Mouse (Mus musculus): Measurements from ENCODE around the gene Hspa2.

Hspa2 gene

DNA sequence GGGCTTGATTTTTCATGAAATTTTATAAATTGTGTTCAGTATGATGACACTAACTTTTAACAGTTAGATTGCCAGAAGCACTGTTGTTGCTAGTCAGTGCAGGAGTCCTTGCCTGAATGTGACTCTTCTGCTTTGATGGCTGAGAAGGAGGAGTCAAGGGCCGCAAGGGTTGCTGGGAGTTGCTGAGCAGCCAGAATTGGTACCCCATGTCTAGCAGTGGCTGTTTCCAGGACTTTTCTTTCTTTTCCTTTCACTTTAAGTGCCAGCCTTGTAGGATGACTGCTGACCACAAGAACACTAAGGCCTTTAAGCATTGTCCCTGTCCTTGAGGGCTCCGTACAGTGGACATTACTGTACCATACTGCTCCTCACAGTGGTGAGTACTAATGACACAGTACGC lies 26.2 kb upstream of the Hspa2 start:
- no peak for DNase-seq (ENCODE audit: low read depth, low spot score)

- DNase-seq (ENCODE audit: low read depth, low spot score) = no peak
Observed at GRCm38 (mm10) chr12:76378556-76378955, 25.4 kb upstream of the Hspa2 start.

- no peak for DNase-seq (ENCODE audit: low read depth, low spot score)
Observed at GRCm38 (mm10) chr12:76380151-76380550, 23.8 kb upstream of the Hspa2 start.

- no peak for DNase-seq (ENCODE audit: low read depth, low spot score)
Observed at GRCm38 (mm10) chr12:76385342-76385741, 18.6 kb upstream of the Hspa2 start.

- DNase-seq (ENCODE audit: low read depth, low spot score) = no peak
Observed at GRCm38 (mm10) chr12:76388794-76389193, 15.2 kb upstream of the Hspa2 start.

- DNase-seq (ENCODE audit: low read depth, low spot score) = no peak
Observed at GRCm38 (mm10) chr12:76391595-76392271, 12.2 kb upstream of the Hspa2 start.

DNA sequence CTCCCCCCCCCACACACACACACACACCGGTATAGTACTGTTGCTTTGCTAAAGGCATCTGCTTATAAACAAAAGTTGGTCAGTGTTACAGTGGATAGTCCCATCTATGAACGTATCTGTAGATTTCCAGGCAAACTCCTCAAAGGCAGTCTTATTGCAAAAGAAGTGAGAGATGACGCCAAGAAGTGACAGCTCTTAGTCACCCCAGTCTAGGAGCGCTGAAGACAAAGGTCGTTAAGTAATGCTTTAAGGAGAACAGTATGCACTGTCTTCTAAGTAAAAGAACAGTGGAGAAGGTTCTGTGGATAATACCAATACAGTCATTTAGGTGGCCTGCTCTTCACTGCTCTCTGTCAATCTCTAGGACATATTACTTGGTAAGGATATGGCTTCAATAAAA lies 11.0 kb upstream of the Hspa2 start:
- no peak for DNase-seq (ENCODE audit: low read depth, low spot score)

GRCm38 (mm10) chr12:76397281-76397680 lies 6.7 kb upstream of the Hspa2 start:
- peak; percentile 59 for DNase-seq (ENCODE audit: low read depth, low spot score)

- no peak for DNase-seq (ENCODE audit: low read depth, low spot score)
Observed at GRCm38 (mm10) chr12:76401674-76402073, 2.3 kb upstream of the Hspa2 start.

DNA sequence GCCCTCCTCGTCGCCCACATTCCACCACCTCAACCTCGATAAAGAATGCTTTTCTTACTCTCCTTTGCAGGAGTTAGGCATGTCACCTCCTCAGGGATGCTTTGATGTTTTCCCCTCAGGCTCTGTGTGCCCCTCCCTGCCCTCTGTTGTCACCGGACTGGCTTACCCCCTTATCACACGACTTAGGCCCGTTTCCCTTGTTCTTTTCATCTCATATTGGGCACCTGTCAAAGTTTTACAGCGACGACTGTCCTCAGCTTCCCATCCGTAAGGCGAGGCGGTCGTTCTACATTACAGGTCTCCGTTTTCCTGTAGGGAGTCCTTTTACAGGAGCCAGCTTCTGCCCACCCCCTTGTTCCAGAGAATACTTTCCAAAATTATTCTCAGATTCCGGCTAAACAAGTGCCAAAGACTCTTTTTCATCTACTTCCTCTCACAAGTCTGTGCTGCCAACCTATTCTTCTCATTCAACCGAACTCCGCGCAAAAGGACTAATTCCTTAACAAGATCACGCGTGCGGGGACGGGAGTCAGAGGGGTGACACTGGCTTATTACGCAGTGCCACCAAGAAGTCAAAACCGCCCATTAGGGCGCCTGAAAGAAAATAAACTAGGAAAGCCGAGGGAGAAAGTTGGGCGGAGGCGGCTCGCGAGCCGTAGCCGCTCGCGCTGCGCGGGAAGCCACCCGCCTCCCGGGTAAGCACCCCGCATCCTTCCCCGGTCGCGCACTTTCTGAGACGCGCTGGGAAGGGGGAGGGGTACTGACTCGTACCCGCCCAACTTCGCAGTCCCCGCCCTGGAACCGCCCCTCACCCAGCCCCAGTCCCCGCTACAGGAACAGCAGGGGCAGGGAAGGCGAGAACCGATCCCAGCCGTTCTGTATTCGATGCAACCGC lies 738 bp upstream of the Hspa2 start:
- peak; percentile 47 for DNase-seq (ENCODE audit: low read depth, low spot score)

- no peak for DNase-seq (ENCODE audit: low read depth, low spot score)
Observed at GRCm38 (mm10) chr12:76404836-76405182, 833 bp downstream of the Hspa2 start.

DNA sequence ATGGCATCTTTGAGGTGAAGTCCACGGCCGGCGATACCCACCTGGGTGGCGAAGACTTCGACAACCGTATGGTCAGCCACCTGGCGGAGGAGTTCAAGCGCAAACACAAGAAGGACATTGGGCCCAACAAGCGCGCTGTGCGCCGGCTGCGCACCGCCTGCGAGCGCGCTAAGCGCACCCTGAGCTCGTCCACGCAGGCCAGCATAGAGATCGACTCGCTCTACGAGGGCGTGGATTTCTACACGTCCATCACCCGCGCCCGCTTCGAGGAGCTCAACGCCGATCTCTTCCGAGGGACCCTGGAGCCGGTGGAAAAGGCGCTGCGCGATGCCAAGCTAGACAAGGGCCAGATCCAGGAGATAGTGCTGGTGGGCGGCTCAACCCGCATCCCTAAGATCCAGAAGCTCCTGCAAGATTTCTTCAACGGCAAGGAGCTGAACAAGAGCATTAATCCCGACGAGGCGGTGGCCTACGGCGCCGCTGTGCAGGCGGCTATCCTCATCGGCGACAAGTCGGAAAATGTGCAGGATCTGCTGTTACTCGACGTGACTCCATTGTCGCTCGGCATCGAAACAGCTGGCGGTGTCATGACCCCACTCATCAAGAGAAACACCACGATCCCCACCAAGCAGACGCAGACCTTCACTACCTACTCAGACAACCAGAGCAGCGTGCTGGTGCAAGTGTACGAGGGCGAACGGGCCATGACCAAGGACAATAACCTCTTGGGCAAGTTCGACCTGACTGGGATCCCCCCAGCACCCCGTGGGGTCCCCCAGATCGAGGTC lies 1.4 kb downstream of the Hspa2 start:
- DNase-seq (ENCODE audit: low read depth, low spot score) = no peak

GRCm38 (mm10) chr12:76405971-76406370 lies 2.0 kb downstream of the Hspa2 start:
- no peak for DNase-seq (ENCODE audit: low read depth, low spot score)

DNA sequence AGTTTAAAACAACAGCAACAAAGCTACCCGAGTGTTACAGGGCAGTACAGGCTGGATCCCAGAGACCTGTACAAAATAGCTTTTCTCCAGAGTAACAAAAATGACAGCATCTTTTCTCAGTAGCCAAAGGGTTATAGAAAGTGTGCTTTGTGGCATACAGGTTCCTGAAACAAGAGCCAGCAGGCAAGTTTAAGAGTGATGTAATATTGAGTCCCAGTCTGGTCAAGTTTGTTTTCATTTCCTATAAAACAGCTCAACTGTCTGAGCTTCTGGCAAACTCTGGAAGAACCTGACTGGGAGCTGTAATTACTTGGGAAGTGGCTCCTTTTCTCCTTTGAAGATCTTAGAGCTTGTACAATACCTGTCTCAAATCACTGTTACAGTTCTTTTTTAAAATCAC lies 3.2 kb downstream of the Hspa2 start:
- DNase-seq (ENCODE audit: low read depth, low spot score) = no peak

DNA sequence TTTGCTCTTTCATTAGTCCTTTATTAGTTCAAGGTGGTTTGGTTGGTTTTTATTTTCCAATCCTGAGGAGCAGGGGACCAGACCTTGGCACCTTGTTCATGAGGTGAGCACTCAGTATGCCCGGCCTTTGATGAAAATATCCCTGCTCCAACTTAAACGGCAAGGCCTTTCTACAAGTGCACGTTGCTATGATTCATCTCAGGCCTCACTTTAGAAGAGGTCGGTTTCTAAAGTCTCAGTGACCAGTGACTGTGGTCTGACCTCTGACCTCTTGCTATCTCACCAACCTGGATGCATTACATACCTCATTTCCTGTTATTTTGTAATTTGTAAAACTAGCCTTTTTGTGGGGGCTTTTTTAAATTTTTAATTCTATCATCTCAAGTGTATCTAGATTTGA lies 5.2 kb downstream of the Hspa2 start:
- no peak for DNase-seq (ENCODE audit: low read depth, low spot score)

GRCm38 (mm10) chr12:76415383-76416010 lies 11.5 kb downstream of the Hspa2 start:
- DNase-seq (ENCODE audit: low read depth, low spot score) = no peak

DNA sequence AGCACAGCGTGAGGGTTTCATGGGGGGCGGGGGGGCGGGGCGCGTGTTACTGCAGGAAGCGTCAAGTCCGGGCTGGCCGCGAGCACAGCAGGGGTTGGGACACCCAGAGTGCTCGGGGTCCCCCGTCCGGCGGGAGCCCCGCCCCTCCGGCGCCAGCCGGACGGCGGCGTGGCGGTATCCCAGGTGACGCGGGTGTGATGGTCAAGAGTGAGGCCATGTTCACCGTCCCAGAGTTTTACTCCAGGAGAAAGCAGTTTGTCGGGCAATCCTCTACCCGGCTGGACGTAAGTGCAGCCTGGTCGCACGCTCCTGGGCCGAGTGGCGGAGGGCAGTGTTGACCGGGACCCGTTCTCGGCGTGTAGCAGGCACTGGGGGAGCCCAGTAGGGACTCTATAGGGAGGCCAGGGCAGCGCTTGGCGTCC lies 13.5 kb downstream of the Hspa2 start, which contains the start of gene Ppp1r36:
Gene Ppp1r36 (plus strand): TSS at position 106 of the 422 bp plus-strand sequence.
- DNase-seq (ENCODE audit: low read depth, low spot score) = no peak

- DNase-seq (ENCODE audit: low read depth, low spot score) = no peak
Observed at GRCm38 (mm10) chr12:76418346-76418745, 14.4 kb downstream of the Hspa2 start.

- no peak for DNase-seq (ENCODE audit: low read depth, low spot score)
Observed at GRCm38 (mm10) chr12:76425256-76425655, 21.3 kb downstream of the Hspa2 start.

DNA sequence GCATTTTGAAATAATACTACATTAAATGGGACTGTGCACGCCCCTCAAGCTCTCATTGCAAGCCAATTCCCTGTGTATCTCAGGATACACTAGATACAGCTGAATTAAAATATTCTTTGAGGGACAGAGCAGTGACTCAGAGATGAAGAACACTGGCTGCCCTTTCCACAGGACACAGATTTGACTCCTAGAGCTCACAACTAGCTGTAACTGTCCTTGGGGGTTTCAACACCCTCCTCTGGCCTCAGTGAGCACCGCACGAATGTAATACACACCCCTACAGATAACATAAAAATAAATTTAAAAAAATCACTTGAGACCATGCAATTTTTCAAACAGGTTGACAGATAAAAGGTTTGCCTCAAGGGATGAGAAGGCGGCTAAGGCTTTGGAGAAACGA lies 23.6 kb downstream of the Hspa2 start:
- DNase-seq (ENCODE audit: low read depth, low spot score) = no peak

DNA sequence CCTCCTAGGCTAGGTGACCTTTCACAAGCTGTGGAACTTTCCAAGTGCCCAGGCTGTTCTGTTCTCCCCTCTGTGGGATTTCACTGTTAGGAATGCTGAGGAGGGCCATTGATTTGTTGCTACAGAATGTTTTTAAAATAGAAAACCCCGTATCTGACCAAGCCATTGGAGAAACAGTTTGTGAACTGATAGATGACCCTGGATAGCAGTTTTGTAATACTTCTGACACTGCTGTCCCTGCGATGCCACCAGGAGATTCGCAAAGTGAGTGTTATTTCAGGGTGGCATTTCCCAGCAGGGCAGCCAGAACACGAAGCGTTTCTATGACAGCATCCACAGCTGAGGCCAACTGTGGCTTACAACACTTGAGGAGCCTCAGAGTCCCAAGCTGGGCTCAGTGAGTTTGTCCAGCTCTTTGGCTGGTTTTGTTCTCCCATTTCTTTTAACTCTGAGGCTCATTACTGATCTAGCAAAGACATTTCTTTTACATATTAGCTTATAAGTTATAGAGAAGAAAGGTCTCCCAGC lies 27.0 kb downstream of the Hspa2 start:
- no peak for DNase-seq (ENCODE audit: low read depth, low spot score)
